ENCODE assay signal across 12 mouse cellular contexts in genomic region chr16:36784146-36784545, GRCm38 (mm10). TPM values are rescaled to one million over a fixed set of nuclear protein-coding genes. Genes with fewer than 3 reads are reported as not detected.
DNase-seq lines count a peak whose midpoint lies in the region; ATAC-seq lines count a peak whose summit lies in the region.
"Had no signal": no experiment of that assay in that cellular context is flagged by ENCODE, and none has a peak within 500 bp of the region (broad histone marks: within the 10 kb centered on the region; RNA-seq: fewer than 3 reads in every experiment).

No protein-coding gene starts in this region.

- no peaks in the 10 kb centered on the region for H3K4me1 ChIP-seq in kidney, embryonic 16.5 days (ENCODE audit: insufficient read depth, low read length)
- H3K4me1 ChIP-seq: midbrain, embryonic 12.5 days had no signal

- peak overlapping the region; percentile 33 for H3K4me3 ChIP-seq in kidney, embryonic 16.5 days (ENCODE audit: low read length)
- H3K4me3 ChIP-seq: midbrain, embryonic 12.5 days had no signal

- H3K27ac ChIP-seq in kidney, embryonic 16.5 days (ENCODE audit: low read length), result peak overlapping the region; percentile 48; the same call in 1 of the 2 replicates
- H3K27ac ChIP-seq: midbrain, embryonic 12.5 days had no signal

- WGBS in kidney, embryonic 16.5 days, result 92% methylated on average over 2 of the region's 2 CpGs

- peak overlapping the region; percentile 32 for H3K4me2 ChIP-seq in kidney, embryonic 16.5 days (replicated peaks; ENCODE audit: low read depth, low read length)
- H3K4me2 ChIP-seq: midbrain, embryonic 12.5 days had no signal

- ATAC-seq in kidney, embryonic 16.5 days (ENCODE audit: low FRiP score, low TSS enrichment), result no peak

- no peaks in the 10 kb centered on the region for H3K27me3 ChIP-seq in kidney, embryonic 16.5 days (ENCODE audit: insufficient read depth, low read length)
- H3K27me3 ChIP-seq: midbrain, embryonic 12.5 days had no signal

- peak overlapping the region; percentile 51; the same call in 1 of the 2 replicates for H3K9ac ChIP-seq in kidney, embryonic 16.5 days (replicated peaks; ENCODE audit: low read length)
- H3K9ac ChIP-seq: midbrain, embryonic 12.5 days had no signal

- no peaks in the 10 kb centered on the region for H3K9me3 ChIP-seq in kidney, embryonic 16.5 days (ENCODE audit: low read length)
- H3K9me3 ChIP-seq: G1E; midbrain, embryonic 12.5 days had no signal

- peak; percentile 36 for DNase-seq in cerebellum, postnatal 10 days
- no peak for DNase-seq in cerebellum, adult 18-20 months
- no peak for DNase-seq in kidney, postnatal 14 days
- peak; percentile 29 to 34 for DNase-seq in right cerebral cortex, postnatal 10 days (ENCODE audit: low spot score in 2 of 2)
- no peak for DNase-seq in right cerebral cortex, postnatal 36 days (ENCODE audit: low spot score in 2 of 2)
- no peak for DNase-seq in testis, postnatal 14 days (ENCODE audit: low spot score)
- no peak for DNase-seq in c-Kit-positive CD71-positive TER-119-positive erythroid progenitor cells, embryonic 14.5 days (ENCODE audit: low spot score)
- DNase-seq: cerebellum, adult 11-12 months; liver had no signal

- H3K36me3 ChIP-seq in kidney, embryonic 16.5 days (ENCODE audit: insufficient read depth, low read length), result no peaks in the 10 kb centered on the region
- H3K36me3 ChIP-seq: G1E; midbrain, embryonic 12.5 days had no signal

RNA-seq across cellular contexts. Expression of gene Slc15a2, which starts 0.6 kb away (rescaled TPM):
- 21.7 and 28.5 TPM in 2 replicates for polyA plus RNA-seq in kidney, embryonic 16.5 days (2015; fragmentation: Nextera tagmentation; extraction: Ambion mirVana)

RNA-seq across cellular contexts. Expression of gene Iqcb1, which starts 44.0 kb away (rescaled TPM):
- polyA plus RNA-seq in kidney, embryonic 16.5 days (2015; fragmentation: Nextera tagmentation; extraction: Ambion mirVana), result 33.8 TPM in 2 replicates

Comparison
In these comparisons a context has a peak if more than half of its experiments do, and no peak if none do; other contexts are left out.
1. DNase-seq: peak in cerebellum, postnatal 10 days (2 of 2) and right cerebral cortex, postnatal 10 days (2 of 2); none in cerebellum, adult 18-20 months (0 of 2), kidney, postnatal 14 days (single experiment), right cerebral cortex, postnatal 36 days (0 of 2), testis, postnatal 14 days (single experiment) and c-Kit-positive CD71-positive TER-119-positive erythroid progenitor cells, embryonic 14.5 days (single experiment).